Mouse (Mus musculus): ENCODE results near the gene Mepce.
"Not testable (repeated sequence)": the region's sequence is repeated elsewhere in the genome, so short reads cannot be mapped to it uniquely, and the experiment has no call there.

The Mepce gene

GRCm38 (mm10) chr5:137756882-137757661, 30.4 kb downstream of the Mepce start:
- DNase-seq = peak; percentile 89

- no peak for DNase-seq
Measured at GRCm38 (mm10) chr5:137756106-137756505, 31.3 kb downstream of the Mepce start.

GRCm38 (mm10) chr5:137755425-137755824, 32.0 kb downstream of the Mepce start:
- DNase-seq = no peak

- DNase-seq = no peak
Measured at GRCm38 (mm10) chr5:137753111-137753832, 34.2 kb downstream of the Mepce start.

- DNase-seq = no peak
Measured at GRCm38 (mm10) chr5:137751988-137752387, 35.5 kb downstream of the Mepce start.

GRCm38 (mm10) chr5:137751221-137751887, 36.1 kb downstream of the Mepce start:
- no peak for DNase-seq

- not testable (repeated sequence) for DNase-seq
Measured at GRCm38 (mm10) chr5:137750212-137750611, 37.2 kb downstream of the Mepce start.

- no peak for DNase-seq
Measured at GRCm38 (mm10) chr5:137749196-137749836, 38.1 kb downstream of the Mepce start.

- no peak for DNase-seq
Measured at GRCm38 (mm10) chr5:137748130-137748770, 39.2 kb downstream of the Mepce start.

GRCm38 (mm10) chr5:137747326-137747961, 40.0 kb downstream of the Mepce start:
- peak; percentile 42 for DNase-seq

- DNase-seq = no peak
Measured at GRCm38 (mm10) chr5:137746851-137747325, 40.6 kb downstream of the Mepce start.

GRCm38 (mm10) chr5:137746282-137746850, 41.1 kb downstream of the Mepce start:
- peak; percentile 56 for DNase-seq

GRCm38 (mm10) chr5:137745214-137746171, 42.0 kb downstream of the Mepce start, which contains the start of gene Tsc22d4:
TSS of gene Tsc22d4 (plus strand) at chr5:137745730.
- DNase-seq = peak; percentile 87

GRCm38 (mm10) chr5:137744197-137744596, 43.3 kb downstream of the Mepce start:
- DNase-seq = no peak

GRCm38 (mm10) chr5:137742836-137743235, 44.6 kb downstream of the Mepce start:
- no peak for DNase-seq

GRCm38 (mm10) chr5:137742048-137742447, 45.4 kb downstream of the Mepce start:
- DNase-seq = no peak

- DNase-seq = peak; percentile 82
Measured at GRCm38 (mm10) chr5:137741023-137741931, 46.2 kb downstream of the Mepce start, which contains the start of gene Nyap1. TSS of gene Nyap1 (minus strand) at chr5:137741607.

GRCm38 (mm10) chr5:137740506-137740905, 46.9 kb downstream of the Mepce start:
- no peak for DNase-seq

GRCm38 (mm10) chr5:137739471-137739870, 48.0 kb downstream of the Mepce start:
- no peak for DNase-seq

Data from right cerebral cortex, postnatal 14 days (tissue).